Mouse (Mus musculus) spleen, adult 2 months (tissue): ENCODE measurements around the gene Lama4.

Source experiments
- CTCF ChIP-seq: fragments of 200-500 bp; IDR thresholded peaks from 2 replicates; pipeline ENCODE4 v1.5.1; 2011; ENCODE audit warnings: mild to moderate bottlenecking, inconsistent platforms; ENCODE audit not compliant: insufficient read depth, insufficient read length, insufficient replicate concordance; ENCODE audit errors: extremely low read depth
- POLR2A ChIP-seq: fragments of 200-500 bp; IDR thresholded peaks from 2 replicates; pipeline ENCODE4 v1.6.1; 2011; ENCODE audit warnings: low read depth, low read length, inconsistent platforms

DNA sequence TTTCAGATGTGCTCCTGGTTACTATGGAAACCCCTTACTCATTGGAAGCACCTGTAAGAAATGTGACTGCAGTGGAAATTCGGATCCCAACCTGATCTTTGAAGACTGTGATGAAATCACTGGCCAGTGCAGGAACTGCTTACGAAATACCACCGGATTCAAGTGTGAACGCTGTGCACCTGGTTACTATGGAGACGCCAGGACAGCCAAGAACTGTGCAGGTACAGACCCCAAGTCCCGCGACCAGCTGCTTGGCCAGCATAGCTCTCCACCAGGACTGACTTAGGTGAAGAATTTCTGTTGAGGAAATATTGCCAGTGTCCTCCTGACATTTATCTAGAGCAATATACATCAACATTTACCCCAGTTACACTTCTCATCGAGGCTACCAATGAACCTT is 61.2 kb downstream of the Lama4 start:
- TF ChIP-seq CTCF (no peak), POLR2A (no peak)
